Mouse (Mus musculus) liver, embryonic 14.5 days (tissue): ENCODE results near the gene Pxmp2.

Source experiments
- CTCF ChIP-seq: IDR thresholded peaks from 2 replicates; pipeline ENCODE4 v1.5.1; 2016; ENCODE audit warnings: antibody characterized with exemption, low read depth, control low read depth
- EP300 ChIP-seq: IDR thresholded peaks from 2 replicates; pipeline ENCODE4 v1.6.1; 2016; ENCODE audit warnings: antibody characterized with exemption, low read depth

DNA sequence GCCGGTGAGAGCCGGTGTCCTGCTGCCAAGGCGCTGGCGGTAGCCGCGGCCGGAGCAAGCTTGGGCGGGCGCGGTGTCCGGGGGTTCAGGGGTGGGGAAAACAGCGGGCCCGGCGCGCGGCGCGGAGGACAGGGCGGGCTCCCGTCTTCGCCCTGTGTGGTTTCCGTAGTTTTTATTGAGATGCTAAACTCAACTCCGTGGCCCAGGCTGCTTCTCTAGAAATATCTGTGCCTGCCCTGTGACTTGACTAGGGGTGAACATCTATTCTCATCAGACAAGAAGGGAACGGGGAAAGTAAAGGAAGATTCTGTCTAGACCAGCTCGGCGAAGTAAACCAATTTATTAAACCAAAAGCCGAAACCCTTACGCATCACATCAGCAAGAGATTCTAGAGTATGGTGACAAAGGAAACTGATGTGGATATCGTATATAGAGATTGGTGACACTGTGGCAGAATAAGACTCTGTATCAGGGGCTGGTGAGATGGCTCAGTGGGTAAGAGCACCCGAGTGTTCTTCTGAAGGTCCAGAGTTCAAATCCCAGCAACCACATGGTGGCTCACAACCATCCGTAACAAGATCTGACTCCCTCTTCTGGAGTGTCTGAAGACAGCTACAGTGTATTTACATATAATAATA, 579 bp upstream of the Pxmp2 start:
- TF ChIP-seq CTCF (no peak), EP300 (peak; percentile 19; the same call in 1 of the 2 replicates)
